Mouse (Mus musculus): ENCODE measurements around the gene Cd300e.

DNA sequence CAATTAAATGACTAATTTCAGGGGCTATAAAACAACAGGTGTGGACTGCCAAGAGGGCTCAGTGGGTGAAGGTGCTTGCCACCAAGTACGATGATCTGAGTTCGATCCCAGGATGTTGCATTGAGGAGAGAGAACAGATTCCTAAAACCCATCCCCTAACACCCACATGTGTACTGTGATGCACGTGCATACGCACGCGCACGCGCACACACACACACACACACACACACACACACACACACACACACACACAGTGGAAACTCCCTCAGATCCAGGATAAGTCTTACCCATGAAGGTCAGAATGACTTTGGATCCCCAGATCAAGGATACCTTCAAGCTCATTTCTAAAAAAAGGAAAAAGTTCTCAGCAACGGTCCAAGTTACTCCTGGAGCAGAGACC lies 40.1 kb upstream of the Cd300e start:
- TF ChIP-seq POLR2A (IDR thresholded peaks at IDR 0.05; ENCODE audit: extremely low read depth, insufficient read depth, low read length) (no peak), CTCF (IDR thresholded peaks at IDR 0.05; ENCODE audit: extremely low read depth, insufficient read depth, low read length) (no peak)
